Mouse (Mus musculus) layer of hippocampus, postnatal 36 days (tissue): ENCODE measurements around the gene Hcar1. TPM values are rescaled to one million over a fixed set of nuclear protein-coding genes. Genes with fewer than 3 reads are reported as not detected.

ENCODE experiments used
- DNase-seq, 2 experiments: peaks; one replicate each; pipeline ENCODE4 v3.0.0; 2022
- total RNA-seq, 2 experiments: library from RNA; stranded (reverse); gene quantifications; 2 replicates each; pipeline ENCODE4 v1.2.3; 2021

Hcar1 gene
- total RNA-seq, 2 experiments from 2014 or later, result 0.82 to 0.88 TPM

GRCm38 (mm10) chr5:123863934-123864333 lies 15.9 kb downstream of the Hcar1 start:
- no peak for DNase-seq

DNA sequence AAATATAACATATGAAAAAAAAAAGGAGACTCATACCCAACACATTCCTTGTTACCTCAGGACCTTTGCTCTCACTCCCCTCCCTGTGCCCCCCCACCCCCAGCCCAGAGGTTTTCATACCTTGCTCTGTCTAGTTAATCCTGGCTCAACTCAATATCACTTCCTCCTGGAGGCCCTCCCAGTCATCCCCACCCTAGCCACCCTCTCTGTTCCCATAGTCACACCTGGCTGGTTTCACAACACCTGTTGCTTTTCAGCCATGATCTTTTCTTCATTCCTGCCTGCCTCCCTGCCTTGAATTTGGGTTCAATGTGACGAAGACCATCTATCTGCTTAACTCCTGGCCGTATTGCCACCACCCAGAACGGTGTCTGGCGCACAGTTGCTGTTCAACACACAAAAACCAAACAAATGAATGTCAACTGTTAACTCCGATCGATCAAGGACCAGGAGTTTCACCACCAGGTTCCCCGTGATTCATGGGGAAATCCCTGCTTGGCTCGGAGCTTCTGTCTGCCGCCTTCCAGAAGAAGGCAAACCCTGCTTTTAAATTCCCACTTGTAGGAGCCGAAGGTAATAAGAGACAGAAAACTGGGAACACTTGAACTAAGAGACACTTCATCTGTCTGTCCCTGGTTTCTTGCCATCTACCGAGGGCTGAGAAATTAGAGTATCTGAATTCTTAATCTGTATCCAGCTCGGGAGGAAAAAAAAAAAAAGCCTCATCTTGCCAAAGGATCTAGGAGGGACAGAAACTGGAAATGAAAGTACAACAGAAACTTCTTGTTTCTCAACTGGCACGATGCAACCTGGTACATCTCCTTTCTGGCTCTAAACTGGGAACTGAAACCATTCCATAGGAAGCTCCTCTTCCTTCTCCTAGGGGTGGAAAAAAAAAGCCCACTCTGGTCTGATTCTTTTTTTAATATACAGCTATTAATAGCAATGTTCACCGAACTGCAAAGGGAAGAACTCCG lies 17.2 kb downstream of the Hcar1 start:
- DNase-seq, result no peak

- DNase-seq, result no peak
These were observed 21.0 kb downstream of the Hcar1 start for GRCm38 (mm10) chr5:123858798-123859197.

DNA sequence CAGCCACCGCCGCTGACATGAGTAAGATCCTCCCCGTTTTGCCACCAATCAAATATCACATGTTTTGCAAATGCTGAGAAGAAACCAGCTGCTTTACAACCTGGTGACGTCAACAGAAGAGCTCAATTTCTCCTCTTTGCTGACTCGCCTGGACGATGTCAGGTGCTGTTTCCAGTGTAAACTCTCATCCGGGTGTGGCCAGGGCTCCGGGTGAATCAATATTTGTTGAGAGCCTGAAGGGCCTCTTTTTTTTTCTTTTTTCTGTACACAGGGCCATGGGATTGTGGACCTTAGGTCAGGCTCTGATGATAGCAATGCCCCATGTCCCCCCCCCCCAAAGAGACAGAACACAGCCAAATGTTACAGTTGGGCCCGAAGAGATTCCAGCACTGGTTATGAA lies 25.3 kb downstream of the Hcar1 start:
- DNase-seq, result no peak

GRCm38 (mm10) chr5:123853877-123854504 lies 25.8 kb downstream of the Hcar1 start:
- DNase-seq, result no peak

GRCm38 (mm10) chr5:123851398-123851797 lies 28.4 kb downstream of the Hcar1 start:
- DNase-seq, result no peak

DNA sequence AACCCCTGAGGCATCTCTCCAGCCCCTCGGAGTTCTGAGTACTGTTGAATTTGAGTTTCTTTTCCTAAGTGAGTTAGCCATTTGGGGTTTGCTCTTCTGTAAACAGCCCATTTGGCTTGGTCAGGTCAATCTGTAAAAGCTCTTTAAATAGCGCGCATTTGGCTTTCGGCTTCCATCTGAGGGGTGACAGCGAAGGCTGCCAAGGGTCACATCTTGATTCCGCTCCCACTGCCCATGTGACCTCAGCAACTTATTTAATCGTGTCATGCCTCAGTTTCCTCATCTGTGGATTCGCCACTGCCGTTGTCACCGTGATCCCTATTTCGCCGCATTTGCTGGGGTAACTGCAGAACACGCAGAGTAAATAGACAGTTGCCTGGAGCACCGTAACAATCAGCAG lies 35.5 kb downstream of the Hcar1 start:
- DNase-seq, result no peak

DNA sequence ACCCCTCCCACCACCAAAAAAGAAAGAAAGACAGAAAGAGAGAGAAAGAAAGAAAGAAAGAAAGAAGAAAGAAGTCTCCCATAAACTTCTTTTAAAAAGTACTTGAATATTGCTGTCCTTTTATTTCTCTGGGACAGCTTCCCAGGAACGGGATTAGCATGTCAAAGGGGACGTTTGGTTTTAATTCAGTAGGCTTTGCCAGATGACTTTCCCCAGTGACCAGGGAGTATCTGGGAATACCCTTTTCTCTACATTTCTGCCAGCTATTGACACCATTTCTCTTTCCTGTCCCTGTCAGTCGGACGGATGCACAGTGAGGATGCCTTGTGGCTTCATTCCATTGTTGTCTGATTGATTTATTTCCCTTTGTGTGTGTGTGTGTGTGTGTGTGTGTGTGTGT lies 36.0 kb downstream of the Hcar1 start:
- no peak for DNase-seq

DNA sequence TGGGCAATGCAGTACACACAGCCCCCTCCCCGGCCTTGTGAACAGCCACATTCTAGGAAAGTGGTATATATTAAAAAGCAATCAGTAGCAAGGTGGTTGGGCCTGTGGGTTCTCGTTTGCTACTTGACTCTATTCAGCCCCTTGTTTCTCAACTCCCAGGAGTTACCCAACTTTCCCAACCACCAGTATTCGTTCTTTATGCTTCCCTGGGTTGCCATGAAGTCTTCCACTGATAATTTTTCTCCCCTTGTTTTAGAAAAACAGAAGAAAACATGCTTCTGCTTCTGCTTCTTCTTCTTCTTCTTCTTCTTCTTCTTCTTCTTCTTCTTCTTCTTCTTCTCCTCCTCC lies 36.9 kb downstream of the Hcar1 start:
- no peak for DNase-seq

GRCm38 (mm10) chr5:123842221-123842934 lies 37.4 kb downstream of the Hcar1 start:
- no peak for DNase-seq

DNA sequence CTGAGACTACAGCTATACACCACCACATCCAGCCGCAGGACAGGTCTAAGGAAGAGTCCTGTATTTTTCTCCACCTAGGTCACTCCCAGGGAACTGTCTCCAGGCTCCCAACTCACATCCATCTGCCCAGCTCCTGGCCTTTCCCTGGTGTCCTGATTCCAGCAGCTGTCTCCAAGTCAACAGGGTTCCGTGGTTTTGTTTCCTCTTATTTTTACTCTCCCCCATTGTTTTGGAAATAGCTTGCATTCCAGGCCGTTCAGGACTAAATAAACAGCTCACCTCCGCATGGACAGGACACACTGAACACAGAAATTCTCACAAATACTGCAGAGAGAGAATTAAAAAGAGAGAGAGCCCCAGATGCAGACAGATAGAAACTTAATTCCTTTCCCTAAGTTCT lies 42.4 kb downstream of the Hcar1 start:
- no peak for DNase-seq

GRCm38 (mm10) chr5:123834836-123835235 lies 45.0 kb downstream of the Hcar1 start:
- DNase-seq, result no peak

- DNase-seq, result no peak
These were observed 47.5 kb downstream of the Hcar1 start for GRCm38 (mm10) chr5:123832309-123832708.

DNA sequence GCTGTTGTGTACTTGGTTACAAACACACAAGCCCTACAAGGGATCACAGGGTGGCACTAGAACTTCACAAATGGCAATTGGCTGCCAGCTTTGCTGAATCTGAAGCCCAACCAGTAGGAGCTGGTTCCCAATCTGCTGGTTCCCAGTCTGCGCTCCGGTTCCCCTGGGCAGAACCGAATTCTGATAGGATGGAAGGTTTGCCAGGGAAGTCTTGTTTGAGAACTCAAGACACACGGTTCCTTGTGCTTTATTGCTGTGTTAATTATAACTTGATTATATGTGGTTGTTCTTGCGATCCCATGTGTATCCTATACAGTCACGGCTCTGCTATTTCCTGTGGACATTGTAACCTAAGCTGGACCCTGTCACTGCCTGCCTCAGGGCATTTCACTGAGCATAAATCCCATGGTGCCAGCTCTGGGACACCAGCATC lies 52.1 kb downstream of the Hcar1 start:
- peak in 1 of 2 experiments; percentile 40 for DNase-seq

Other genes starting within 250 kb of the Hcar1 start
- gene Clip1, start 195.4 kb downstream of the Hcar1 start, total RNA-seq, result 100 to 1,000 TPM; 136 to 137 TPM
- gene Zcchc8, start 158.9 kb downstream of the Hcar1 start, total RNA-seq, result 10 to 100 TPM; 49.6 to 63.2 TPM
- gene Rsrc2, start 130.6 kb downstream of the Hcar1 start, total RNA-seq, result 100 to 1,000 TPM; 101 to 110 TPM
- 1 to 10 TPM; 2.3 to 3.4 TPM for gene Kntc1, start 130.3 kb downstream of the Hcar1 start, total RNA-seq
- gene Hcar2, start 14.5 kb downstream of the Hcar1 start, total RNA-seq, result under 1 TPM in 1 of 2 experiments, not detected in 1; 0.33 TPM
- 10 to 100 TPM; 60.2 to 67.8 TPM for gene Denr, start 27.2 kb upstream of the Hcar1 start, total RNA-seq
- 1 to 10 TPM in 1 of 2 experiments, under 1 TPM in 1; 0.91 to 1.7 TPM for gene Gm43518, start 47.4 kb upstream of the Hcar1 start, total RNA-seq
- 1 to 10 TPM; 2.5 TPM for gene Ccdc62, start 50.7 kb upstream of the Hcar1 start, total RNA-seq
- 10 to 100 TPM; 39.4 to 41.2 TPM for gene Hip1r, start 93.6 kb upstream of the Hcar1 start, total RNA-seq
- gene Vps37b, start 152.2 kb upstream of the Hcar1 start, total RNA-seq, result 10 to 100 TPM; 32.6 to 40.8 TPM
- 10 to 100 TPM; 27.2 to 30.7 TPM for gene Abcb9, start 215.8 kb upstream of the Hcar1 start, total RNA-seq
- 10 to 100 TPM; 34.1 to 36.2 TPM for gene Ogfod2, start 232.3 kb upstream of the Hcar1 start, total RNA-seq
- 10 to 100 TPM; 52.6 to 57.5 TPM for gene Arl6ip4, start 236.1 kb upstream of the Hcar1 start, total RNA-seq